Mouse (Mus musculus): ENCODE data around the gene Poc1b.
"Not testable (repeated sequence)": the region's sequence is repeated elsewhere in the genome, so short reads cannot be mapped to it uniquely, and the experiment has no call there.

Poc1b gene

DNA sequence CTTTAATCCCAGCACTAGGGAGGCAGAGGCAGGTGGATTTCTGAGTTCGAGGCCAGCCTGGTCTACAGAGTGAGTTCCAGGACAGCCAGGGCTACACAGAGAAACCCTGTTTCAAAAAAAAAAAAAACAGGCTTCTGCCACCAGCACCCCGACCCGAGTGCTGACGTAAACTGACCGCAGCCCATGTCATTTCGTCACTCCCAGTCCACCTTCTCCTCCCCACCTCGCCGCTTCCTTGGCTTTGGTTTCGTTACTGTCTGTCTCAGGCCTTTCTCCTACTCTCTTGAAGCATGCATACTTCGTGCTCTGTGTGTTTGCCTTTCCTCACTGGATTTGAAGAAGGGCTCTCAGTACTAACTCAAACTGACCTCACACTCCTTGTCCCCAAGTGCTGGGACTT, 50.9 kb downstream of the Poc1b start:
- not testable (repeated sequence) for DNase-seq (ENCODE audit: extremely low spot score)

DNA sequence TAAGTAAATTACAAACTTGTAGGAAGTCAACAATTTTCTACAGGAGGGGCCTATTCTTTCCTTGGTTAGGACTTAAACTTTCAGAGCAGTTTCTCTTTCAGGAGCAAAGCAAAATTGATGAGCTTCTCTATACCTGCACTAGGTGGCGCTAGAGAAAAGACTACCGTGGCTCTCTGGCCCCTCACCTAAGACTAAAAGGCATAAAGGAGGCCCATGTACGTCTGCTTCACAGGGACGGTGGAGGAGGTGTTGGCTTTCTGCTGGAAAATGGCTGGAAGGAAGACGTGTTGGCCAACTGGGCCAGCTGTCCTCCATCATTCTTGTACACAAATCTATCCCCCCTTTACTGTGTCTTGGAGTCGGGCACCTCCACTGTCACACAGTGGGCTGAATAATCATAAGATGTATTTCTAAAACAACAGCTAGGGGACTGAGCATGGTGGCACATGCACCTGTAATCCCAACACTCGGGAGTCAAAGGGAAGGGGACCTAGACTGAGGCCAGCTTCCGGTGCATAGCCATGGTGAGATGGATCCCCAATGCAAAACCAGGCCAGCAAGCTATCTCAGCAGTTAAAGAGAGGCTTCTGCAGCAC, 55.2 kb downstream of the Poc1b start:
- peak; percentile 40 for DNase-seq (ENCODE audit: extremely low spot score)

DNA sequence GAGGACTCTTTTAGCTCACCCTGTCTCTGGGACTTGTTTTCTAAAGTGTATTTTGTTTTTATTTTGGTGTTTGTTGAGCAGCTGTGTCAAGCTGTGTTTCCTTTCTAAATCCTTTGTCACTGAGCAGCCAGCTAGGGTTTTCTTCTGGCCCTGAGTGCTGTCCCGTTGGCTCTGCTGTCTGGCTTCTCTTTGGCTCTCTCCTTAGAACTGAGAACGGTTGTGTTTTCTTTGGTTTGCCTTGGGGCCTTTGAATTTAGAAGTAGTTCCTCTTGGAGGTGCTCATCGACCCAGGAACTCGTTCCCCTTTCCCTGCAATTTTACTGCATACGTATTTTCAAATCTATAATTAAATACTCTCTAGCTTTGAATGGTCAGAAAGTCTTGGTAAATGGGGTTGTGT, 56.2 kb downstream of the Poc1b start:
- DNase-seq (ENCODE audit: extremely low spot score), result no peak

DNA sequence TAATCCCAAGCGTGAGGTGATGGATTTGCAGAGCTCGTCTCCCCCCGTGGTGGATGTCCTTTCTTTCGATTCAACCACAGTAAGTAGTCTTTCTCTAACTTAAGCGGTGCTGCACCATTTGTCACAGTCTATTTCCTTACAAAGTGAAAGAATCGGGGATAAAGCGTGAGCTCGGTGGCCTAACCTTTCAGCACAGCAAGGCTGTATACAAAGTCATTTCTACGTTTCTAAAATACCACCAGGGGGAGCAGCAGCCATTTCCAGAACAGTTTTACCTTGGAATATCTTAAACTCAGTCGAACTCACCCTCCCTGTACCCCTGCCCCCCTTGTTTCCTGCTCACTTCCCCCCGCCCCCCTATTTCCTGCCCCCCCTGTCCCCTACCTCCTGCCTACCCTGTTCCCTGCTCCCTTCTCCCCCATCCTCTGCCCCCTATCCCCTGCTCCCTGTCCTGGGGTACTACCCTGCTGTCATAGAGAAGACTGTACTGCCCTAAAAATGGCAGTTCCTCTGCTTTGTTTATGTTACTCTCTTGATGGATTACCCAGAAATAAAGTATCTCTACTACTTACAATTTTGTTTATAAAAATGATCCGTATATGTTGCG, 58.1 kb downstream of the Poc1b start:
- DNase-seq (ENCODE audit: extremely low spot score), result peak; percentile 45

DNA sequence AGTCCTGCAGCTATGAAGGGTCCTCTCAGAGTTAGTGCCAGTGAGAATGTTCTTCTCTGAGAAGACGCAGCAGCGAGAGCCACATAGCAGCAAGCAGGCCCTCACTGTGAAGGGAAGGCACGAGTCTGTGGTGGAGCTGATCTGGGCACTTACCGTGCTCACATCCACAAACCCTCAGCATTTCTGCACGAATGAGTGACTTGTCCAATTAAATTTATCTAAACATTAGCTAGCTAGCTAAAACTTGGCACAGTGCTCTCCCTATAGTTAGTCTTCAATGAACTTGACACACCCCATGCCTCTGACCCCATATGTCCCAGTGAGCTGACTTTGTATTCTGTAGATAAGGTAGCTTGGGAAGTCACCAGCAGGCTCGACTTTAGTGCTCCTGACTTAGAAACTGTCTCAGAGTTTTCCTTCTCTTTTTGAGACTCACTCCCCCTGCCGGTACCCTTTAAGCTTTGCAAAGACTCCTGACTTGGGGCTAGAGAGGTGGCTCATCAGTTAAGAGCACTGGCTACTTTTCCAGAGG, 59.0 kb downstream of the Poc1b start:
- DNase-seq (ENCODE audit: extremely low spot score), result no peak

DNA sequence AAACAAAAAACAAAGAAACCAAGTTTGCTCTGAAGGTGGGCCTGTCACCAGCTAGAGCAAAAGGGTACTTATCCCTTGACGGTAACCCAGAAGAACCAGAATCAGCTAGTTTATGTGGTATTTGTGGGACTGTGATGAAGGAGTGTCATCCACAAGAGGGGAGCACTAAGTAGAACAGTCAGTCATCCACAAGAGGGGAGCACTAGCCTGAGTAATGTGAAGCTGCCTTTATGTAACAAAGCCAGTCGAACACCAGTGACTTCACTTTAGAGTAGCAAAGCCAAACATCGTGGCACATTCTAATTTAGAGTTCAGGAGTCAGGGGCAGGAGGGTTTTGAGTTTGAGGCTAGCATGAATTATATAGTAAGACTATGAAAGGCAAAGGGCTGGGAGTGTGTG, 59.6 kb downstream of the Poc1b start:
- no peak for DNase-seq (ENCODE audit: extremely low spot score)

DNA sequence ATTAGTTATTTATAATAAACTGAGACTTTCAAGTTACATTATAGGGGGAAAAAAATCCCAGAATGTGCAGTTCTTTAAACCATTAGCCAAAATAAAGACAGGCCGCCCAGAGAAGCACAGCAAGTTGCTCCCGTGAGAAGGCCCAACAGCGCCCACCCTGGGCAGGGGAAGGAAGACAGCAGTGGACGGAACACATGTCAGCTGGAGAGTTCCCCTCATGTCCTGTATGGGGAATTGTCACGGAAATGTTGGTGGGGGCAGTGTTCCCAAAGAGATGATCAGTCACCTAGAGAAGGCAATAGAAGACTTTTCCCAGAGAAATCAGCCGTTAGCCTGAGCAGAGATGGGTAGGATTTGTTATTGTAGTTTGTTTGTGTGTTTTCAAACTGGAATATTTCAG, 61.6 kb downstream of the Poc1b start:
- no peak for DNase-seq (ENCODE audit: extremely low spot score)

DNA sequence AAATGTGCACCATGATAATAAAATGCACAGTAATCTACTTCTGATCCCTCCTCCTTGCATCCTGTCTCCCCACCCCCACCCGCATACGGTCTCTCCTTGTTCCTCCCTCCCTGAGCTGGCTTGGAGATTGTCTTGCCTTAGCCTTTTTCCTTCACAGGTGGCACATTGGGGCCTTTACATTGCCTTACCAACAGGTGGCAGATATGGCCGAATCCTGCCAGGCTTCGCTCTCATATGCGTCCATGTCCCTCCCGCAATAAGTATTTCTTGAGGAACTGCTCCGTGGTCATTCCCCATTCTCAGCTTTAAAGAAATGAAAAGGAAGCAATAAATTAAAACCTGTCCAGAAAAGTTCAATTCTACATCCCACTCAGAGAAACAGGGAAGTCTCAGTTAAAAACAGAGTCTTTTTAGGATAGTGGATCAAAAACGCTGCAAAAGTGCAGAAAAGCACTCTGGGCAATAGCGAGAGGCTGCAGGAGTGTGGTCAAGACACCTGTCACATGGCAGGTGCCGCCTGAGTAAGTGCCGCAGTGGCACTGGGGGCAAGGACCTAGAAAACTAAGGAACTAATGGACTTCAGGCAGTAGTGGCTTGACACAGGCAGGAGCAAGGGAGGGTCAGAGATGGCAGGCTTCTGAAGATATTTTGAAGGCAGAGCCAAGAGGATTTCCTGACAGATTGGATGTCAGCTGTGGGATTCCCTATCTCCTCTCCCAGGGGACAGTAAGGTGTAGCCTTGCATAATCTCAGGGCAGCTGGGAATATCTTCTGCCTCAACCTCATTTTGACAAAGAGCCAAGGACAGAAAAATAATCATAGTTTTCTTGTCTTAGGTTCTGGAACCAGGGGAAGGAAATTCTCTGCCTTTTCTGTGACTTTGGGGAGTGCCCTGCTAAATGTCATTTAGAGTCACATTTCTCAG, 62.3 kb downstream of the Poc1b start:
- no peak for DNase-seq (ENCODE audit: extremely low spot score)

DNA sequence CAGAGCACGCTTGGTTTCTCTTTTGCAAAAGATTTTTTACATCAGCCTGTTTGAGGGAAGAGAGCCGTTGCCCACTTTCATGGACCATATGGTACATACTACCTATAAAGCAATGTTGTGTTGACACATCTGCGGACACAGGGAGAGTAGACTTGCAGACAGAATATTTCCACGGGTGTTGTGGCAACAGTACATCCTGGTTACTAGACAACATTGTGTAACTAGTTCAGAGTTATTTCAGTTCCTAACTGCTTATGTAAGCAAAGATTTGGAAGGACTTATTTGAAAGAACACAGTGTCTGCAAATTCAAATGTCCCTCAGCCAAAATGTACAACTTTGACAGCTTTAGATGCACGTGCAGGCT, 62.9 kb downstream of the Poc1b start:
- no peak for DNase-seq (ENCODE audit: extremely low spot score)

DNA sequence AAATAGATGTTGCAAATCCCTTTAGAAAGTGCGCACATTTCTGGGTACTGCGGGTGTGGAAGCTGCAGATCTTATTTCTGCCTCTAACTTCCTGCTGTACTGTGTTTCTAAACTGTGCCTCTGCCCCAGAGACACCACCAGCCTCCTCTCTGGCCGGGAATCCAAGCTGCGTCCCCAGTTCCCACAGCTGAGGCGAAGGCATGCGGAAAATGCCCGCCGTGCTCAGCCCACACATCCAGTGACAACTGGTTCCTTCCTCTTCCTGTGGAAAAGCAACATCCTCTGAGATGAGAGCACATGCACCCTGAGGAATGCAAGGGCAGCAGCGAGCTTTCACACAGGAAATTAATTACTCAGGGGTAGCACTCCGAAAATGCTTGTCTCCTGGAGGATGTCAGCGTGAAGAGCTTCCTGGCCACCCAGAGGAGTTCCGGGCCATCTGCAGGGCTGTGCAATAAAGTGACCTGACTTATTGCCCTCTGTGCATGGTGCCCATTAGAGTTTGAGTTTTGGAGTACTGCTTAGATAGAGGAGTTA, 65.2 kb downstream of the Poc1b start:
- DNase-seq (ENCODE audit: extremely low spot score), result peak; percentile 76

DNA sequence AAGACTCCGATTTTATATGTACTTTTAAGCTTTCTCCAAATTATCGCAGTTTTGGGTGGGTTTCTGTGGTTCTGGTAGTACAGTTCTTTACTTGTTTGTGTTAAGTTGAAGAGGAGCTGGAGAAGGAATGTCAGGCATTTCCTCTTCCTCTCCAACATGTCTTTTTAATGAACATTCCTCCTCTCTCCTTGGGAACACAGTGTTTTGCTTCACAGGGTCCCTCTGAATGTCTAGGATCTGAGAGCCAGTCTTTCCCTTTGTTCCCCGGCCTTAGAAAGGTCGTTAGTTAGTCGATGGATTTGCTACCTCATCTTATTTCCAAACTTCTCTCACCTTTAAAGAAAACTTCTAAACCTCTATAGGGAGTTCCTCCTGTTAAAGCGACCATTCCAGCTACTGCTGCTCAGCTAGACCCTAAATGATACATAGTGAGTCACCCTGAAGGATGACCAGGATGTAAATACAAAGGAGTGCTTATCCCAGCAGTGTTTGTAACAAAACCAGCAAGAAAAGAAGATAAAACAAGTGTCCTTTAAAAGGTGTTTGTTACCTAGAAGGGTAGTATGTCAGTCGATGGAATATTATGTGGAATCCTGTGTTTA, 66.2 kb downstream of the Poc1b start:
- DNase-seq (ENCODE audit: extremely low spot score), result peak; percentile 43

DNA sequence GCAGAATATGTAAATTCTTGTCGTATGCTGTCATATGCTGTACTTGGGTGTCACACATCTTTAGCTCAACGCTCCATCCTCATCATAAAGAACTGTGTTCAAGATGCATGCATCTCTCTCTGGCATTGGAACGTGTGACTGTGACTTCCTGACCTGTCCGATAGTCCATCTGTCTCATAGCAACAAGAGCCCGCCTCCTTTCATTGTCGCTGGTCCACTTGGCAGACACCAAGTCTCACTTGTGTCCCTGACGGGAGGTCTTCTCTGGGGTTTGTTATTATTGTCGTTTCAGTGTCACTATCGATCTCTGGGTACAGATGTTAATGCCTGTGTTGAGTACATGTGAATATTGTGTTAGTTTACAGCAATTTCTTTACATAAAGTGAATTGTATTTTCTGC, 70.1 kb downstream of the Poc1b start:
- DNase-seq (ENCODE audit: extremely low spot score), result no peak

DNA sequence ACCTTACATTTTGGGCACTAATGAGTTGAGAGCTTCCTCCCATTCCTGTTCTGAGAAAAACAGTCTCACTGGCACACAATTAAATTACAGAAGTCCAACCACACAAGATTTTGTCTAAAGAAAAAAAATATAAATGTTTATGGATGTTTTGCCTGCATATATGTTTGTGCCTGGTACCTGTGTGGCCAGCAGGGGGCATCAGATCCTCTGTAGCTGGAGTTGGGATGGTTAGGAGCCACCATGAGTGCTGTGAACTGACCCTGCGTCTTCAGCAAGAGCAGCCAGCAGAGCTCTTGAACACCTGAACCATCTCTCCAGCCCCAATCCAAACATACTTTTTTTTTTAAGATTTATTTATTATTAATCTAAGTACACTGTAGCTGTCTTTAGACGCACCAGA, 71.3 kb downstream of the Poc1b start:
- no peak for DNase-seq (ENCODE audit: extremely low spot score)

DNA sequence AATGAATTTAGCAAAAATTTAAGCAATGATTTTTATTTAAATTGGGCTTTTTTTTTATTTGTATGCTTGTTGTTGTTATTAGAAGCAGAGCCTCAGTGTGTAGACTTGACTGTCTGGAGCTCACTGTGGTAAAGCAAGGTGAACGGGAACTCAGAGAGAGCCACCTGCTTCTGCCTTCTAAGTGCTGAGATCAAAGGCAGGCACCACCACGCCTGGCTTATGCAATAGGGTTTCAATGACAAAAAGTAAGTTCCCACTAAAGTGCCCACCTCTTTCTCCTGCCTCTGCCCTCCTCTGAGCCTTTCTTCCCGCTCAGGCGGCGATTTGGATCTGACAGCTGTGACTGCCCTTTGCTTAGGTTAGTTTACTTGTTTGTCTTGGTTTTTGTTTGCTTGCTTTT, 72.3 kb downstream of the Poc1b start:
- no peak for DNase-seq (ENCODE audit: extremely low spot score)

DNA sequence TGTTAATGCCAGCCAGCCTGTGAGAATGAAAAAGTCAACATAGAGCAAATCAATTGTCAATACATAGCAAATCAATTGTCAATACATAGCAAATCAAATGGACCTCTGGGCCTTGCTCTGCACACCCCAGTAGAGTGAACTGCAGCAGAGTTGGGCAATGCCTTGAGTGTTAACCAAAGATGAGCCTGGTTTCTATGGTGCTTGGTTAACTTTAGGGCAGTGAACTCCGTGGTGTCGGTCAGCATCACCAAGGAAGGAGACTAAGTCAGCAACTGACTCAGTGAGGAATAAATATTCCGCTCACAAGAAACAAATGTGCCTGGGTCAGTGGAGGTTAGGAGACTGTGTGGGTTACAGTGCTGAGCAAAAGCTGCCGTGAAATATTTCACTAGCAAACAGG, 72.7 kb downstream of the Poc1b start:
- DNase-seq (ENCODE audit: extremely low spot score), result no peak

DNA sequence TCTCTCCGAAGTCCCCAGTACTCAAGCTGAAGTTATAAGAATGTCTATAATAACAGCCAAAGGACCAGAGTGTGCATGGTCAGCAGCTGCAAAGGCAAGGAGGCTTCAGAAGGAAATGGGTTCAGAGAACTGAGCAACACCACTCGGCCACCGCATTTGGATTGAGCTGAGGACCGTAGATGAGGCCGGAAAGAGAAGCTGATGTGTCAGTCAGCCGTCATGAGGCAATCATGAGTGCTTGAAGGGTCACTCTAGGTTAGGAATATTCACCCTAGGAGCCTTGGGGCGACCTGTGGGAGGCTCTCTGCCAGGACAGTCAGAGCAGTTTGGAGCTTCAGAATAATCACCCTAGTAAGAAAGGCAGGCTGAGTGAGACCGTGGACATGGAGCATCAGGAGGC, 74.7 kb downstream of the Poc1b start:
- no peak for DNase-seq (ENCODE audit: extremely low spot score)

DNA sequence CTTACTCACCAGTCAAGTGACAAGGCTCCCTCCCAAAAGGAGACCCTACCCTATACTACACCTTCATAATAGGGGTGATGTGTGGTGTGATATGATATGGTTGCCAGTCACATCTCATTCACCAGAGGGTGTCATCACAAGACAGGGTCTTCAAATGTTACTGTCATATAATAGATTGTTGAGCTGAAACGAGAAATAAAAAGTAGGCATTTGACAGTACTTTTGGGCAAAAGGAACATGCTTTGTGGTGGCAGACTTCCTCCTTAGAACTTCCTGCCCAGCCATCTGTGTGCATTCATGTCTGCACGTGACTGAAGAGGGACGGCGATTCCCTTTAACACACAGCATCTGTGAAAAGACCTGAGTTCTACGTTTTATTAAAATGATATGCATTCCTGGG, 75.3 kb downstream of the Poc1b start:
- no peak for DNase-seq (ENCODE audit: extremely low spot score)

DNA sequence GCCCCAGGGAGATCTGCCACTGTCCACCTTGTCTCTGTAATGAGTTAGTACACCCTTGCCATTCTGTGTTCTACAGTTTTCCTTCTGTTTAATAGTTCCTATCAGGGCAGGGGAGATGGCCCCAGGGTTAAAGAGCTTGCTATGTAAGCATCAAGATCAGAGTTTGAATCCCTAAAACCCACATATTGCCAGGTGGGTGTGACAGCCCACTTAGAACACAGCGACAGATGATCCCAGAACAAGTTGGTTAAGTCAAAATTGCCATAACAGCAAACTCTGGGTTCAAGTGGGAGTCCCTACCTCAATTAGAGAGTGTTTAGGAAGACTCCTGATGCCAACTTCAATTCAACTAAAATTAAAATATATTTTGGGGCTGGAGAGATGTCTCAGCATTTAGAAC, 81.3 kb downstream of the Poc1b start:
- no peak for DNase-seq (ENCODE audit: extremely low spot score)

DNA sequence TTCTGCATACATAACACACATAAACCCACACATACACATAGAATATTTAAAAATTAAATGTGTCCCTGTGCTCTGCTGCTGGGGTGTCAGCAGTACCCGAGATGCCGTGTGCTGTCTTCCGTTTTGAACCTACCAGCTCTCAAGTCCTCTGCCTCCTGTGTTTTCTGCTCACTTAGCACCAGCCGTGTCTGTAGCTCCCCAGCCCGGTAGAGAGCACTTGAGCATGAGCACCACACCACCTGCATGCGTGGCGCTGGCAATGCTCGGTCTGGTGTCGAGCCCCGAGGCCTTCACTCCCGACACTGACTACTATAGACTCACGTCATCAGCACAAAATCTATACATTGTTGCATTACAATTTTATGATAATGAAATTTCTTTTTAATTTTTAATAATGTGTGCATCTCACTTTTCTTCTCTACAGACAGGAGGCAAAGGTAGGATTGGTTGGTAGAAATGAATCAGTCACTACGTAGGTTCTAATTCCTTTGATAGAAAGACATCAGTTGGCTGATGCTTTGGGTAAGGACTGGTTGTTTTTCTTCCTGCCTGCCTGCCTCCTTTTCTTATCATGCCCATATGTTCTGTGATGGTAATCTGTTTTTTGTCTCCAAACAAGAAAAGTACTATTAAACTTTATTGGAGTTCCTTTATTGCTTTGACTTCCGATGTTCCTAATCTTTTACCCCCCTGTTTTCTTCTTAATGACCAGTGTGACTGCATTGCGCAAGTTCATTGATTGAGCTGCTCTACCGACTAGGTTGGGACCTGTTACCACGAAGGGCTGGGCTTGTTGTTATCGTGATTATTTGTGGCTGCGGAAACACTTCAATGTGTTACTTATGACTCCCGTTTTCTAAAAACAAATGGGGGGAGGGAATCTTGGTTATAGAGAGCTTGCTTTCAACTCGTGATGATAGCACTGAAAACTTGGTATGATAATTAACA, 82.1 kb downstream of the Poc1b start:
- DNase-seq (ENCODE audit: extremely low spot score), result no peak

DNA sequence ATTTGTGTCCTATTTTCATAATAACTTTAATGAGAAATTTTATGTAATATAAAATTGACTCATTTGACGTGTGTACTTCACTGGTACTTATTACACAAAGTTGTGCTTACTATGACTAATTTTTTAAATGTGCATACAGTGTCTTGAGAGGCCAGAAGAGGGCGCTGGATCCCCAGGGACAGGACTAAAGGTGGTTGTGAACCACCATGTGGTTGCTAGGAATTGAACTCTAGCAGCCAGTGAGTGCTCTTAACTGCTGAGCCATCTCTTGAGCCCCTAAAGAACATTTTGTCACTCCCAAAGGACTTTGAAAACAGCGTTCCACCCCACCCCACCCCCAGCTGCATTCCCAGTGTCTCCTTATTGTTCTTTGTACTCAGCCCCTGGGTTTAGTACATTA, 84.0 kb downstream of the Poc1b start:
- DNase-seq (ENCODE audit: extremely low spot score), result peak; percentile 41

DNA sequence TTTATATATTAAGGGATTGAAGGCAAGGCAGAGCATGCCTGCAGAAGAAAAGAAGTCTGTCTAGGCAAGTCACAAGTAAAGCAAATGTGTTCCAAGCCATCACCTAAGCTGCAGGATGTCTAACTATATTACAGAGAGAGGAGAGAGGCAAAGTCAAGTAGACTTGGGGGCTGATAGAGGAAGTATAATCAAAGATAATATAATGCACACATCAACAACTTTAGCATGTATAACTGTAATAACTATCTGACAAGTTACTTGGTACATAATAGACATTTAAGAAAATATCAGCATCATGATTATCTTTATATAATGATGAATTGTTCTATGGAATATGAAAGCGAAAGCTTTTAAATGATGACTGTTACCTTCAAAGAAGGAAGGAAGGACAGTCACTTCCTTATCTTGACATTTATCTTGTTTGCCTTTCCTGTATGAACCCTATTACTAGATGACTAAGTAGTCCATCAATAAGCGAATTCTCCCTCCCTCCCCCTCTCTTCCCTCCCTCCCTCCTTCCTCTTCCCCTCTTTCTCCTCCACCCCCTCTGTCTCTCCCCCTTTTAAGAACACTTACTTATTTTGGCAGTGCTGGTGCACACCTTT, 87.7 kb downstream of the Poc1b start:
- no peak for DNase-seq (ENCODE audit: extremely low spot score)

Data from embryo, embryonic 9.5 days (tissue).